Mouse (Mus musculus): ENCODE data around the gene Trak1. TPM values are rescaled to one million over a fixed set of nuclear protein-coding genes. Genes with fewer than 3 reads are reported as not detected.
"Not testable (repeated sequence)": the region's sequence is repeated elsewhere in the genome, so short reads cannot be mapped to it uniquely, and the experiment has no call there.

Trak1 gene
- polyA plus RNA-seq, 1 experiment from 2014 or later, result 8.8 TPM

- Histone ChIP-seq H3K27me3 (ENCODE audit: control insufficient read depth, insufficient read depth, low read length) (no peaks in the 10 kb centered on the region), H3K9me3 (replicated peaks; ENCODE audit: control insufficient read depth, low read length) (no peaks in the 10 kb centered on the region), H3K4me3 (ENCODE audit: low read depth, low read length) (no peak overlapping the region), H3K36me3 (replicated peaks; ENCODE audit: control insufficient read depth, insufficient read depth, low read depth, low read length) (no peaks in the 10 kb centered on the region), H3K9ac (replicated peaks; ENCODE audit: low read length) (no peak overlapping the region), H3K4me2 (ENCODE audit: low read depth, low read length) (no peak overlapping the region), H3K27ac (replicated peaks; ENCODE audit: low read depth, low read length) (no peak overlapping the region), H3K4me1 (ENCODE audit: control insufficient read depth, insufficient read depth, low read length) (peaks cover 14% of the 10 kb centered on the region)
- ATAC-seq (replicated peaks; ENCODE audit: insufficient number of reproducible peaks, low FRiP score, low TSS enrichment, low read depth), result no peak
- no peak for DNase-seq (ENCODE audit: low spot score)
- 85% methylated on average over 4 of the region's 4 CpGs for WGBS
Measured at GRCm38 (mm10) chr9:121315901-121316595, 18.7 kb downstream of the Trak1 start.

GRCm38 (mm10) chr9:121316621-121317405 is 19.5 kb downstream of the Trak1 start:
- peaks cover 14% of the 10 kb centered on the region for H3K4me1 ChIP-seq (ENCODE audit: control insufficient read depth, insufficient read depth, low read length)
- 65% methylated on average over 12 of the region's 12 CpGs for WGBS

GRCm38 (mm10) chr9:121319323-121319966 is 22.1 kb downstream of the Trak1 start:
- Histone ChIP-seq H3K4me1 (ENCODE audit: control insufficient read depth, insufficient read depth, low read length) (peaks cover under 1% of the 10 kb centered on the region; the same call in 1 of the 2 replicates), H3K27me3 (ENCODE audit: control insufficient read depth, insufficient read depth, low read length) (no peaks in the 10 kb centered on the region), H3K4me2 (ENCODE audit: low read depth, low read length) (no peak overlapping the region), H3K27ac (replicated peaks; ENCODE audit: low read depth, low read length) (no peak overlapping the region), H3K9ac (replicated peaks; ENCODE audit: low read length) (no peak overlapping the region), H3K4me3 (ENCODE audit: low read depth, low read length) (no peak overlapping the region), H3K9me3 (replicated peaks; ENCODE audit: control insufficient read depth, low read length) (no peaks in the 10 kb centered on the region), H3K36me3 (replicated peaks; ENCODE audit: control insufficient read depth, insufficient read depth, low read depth, low read length) (no peaks in the 10 kb centered on the region)
- WGBS, result 56% methylated on average over 10 of the region's 10 CpGs
- no peak for DNase-seq (ENCODE audit: low spot score)
- ATAC-seq (replicated peaks; ENCODE audit: insufficient number of reproducible peaks, low FRiP score, low TSS enrichment, low read depth), result peak; percentile 78

More at GRCm38 (mm10) chr9:121316621-121317405, 19.5 kb downstream of the Trak1 start:
- DNase-seq (ENCODE audit: low spot score) (no peak), ATAC-seq (replicated peaks; ENCODE audit: insufficient number of reproducible peaks, low FRiP score, low TSS enrichment, low read depth) (no peak)
- H3K4me3 ChIP-seq (ENCODE audit: low read depth, low read length), result no peak overlapping the region
- no peak overlapping the region for H3K27ac ChIP-seq (replicated peaks; ENCODE audit: low read depth, low read length)
- no peak overlapping the region for H3K4me2 ChIP-seq (ENCODE audit: low read depth, low read length)
- no peaks in the 10 kb centered on the region for H3K9me3 ChIP-seq (replicated peaks; ENCODE audit: control insufficient read depth, low read length)
- H3K36me3 ChIP-seq (replicated peaks; ENCODE audit: control insufficient read depth, insufficient read depth, low read depth, low read length), result no peaks in the 10 kb centered on the region
- H3K9ac ChIP-seq (replicated peaks; ENCODE audit: low read length), result no peak overlapping the region
- no peaks in the 10 kb centered on the region for H3K27me3 ChIP-seq (ENCODE audit: control insufficient read depth, insufficient read depth, low read length)

- H3K27ac ChIP-seq (replicated peaks; ENCODE audit: low read depth, low read length), result no peak overlapping the region
- no peak for DNase-seq (ENCODE audit: low spot score)
Measured at GRCm38 (mm10) chr9:121320433-121320832, 23.1 kb downstream of the Trak1 start.

GRCm38 (mm10) chr9:121321118-121321517 is 23.8 kb downstream of the Trak1 start:
- DNase-seq (ENCODE audit: low spot score) (no peak), ATAC-seq (replicated peaks; ENCODE audit: insufficient number of reproducible peaks, low FRiP score, low TSS enrichment, low read depth) (no peak)
- Histone ChIP-seq H3K4me2 (ENCODE audit: low read depth, low read length) (no peak overlapping the region), H3K36me3 (replicated peaks; ENCODE audit: control insufficient read depth, insufficient read depth, low read depth, low read length) (no peaks in the 10 kb centered on the region), H3K27ac (replicated peaks; ENCODE audit: low read depth, low read length) (no peak overlapping the region), H3K4me3 (ENCODE audit: low read depth, low read length) (no peak overlapping the region), H3K27me3 (ENCODE audit: control insufficient read depth, insufficient read depth, low read length) (no peaks in the 10 kb centered on the region), H3K9me3 (replicated peaks; ENCODE audit: control insufficient read depth, low read length) (no peaks in the 10 kb centered on the region), H3K4me1 (ENCODE audit: control insufficient read depth, insufficient read depth, low read length) (no peaks in the 10 kb centered on the region), H3K9ac (replicated peaks; ENCODE audit: low read length) (no peak overlapping the region)
- 92% methylated on average over 2 of the region's 2 CpGs for WGBS

More at GRCm38 (mm10) chr9:121320433-121320832, 23.1 kb downstream of the Trak1 start:
- no peaks in the 10 kb centered on the region for H3K27me3 ChIP-seq (ENCODE audit: control insufficient read depth, insufficient read depth, low read length)
- H3K36me3 ChIP-seq (replicated peaks; ENCODE audit: control insufficient read depth, insufficient read depth, low read depth, low read length), result no peaks in the 10 kb centered on the region
- H3K9me3 ChIP-seq (replicated peaks; ENCODE audit: control insufficient read depth, low read length), result no peaks in the 10 kb centered on the region
- H3K4me2 ChIP-seq (ENCODE audit: low read depth, low read length), result no peak overlapping the region
- 59% methylated on average over 2 of the region's 2 CpGs for WGBS
- no peak overlapping the region for H3K4me3 ChIP-seq (ENCODE audit: low read depth, low read length)
- no peak for ATAC-seq (replicated peaks; ENCODE audit: insufficient number of reproducible peaks, low FRiP score, low TSS enrichment, low read depth)
- H3K9ac ChIP-seq (replicated peaks; ENCODE audit: low read length), result no peak overlapping the region
- H3K4me1 ChIP-seq (ENCODE audit: control insufficient read depth, insufficient read depth, low read length), result no peaks in the 10 kb centered on the region

- ATAC-seq (replicated peaks; ENCODE audit: insufficient number of reproducible peaks, low FRiP score, low TSS enrichment, low read depth), result no peak
- Histone ChIP-seq H3K9me3 (replicated peaks; ENCODE audit: control insufficient read depth, low read length) (no peaks in the 10 kb centered on the region), H3K4me1 (ENCODE audit: control insufficient read depth, insufficient read depth, low read length) (no peaks in the 10 kb centered on the region), H3K27ac (replicated peaks; ENCODE audit: low read depth, low read length) (no peak overlapping the region), H3K4me2 (ENCODE audit: low read depth, low read length) (no peak overlapping the region), H3K36me3 (replicated peaks; ENCODE audit: control insufficient read depth, insufficient read depth, low read depth, low read length) (no peaks in the 10 kb centered on the region), H3K9ac (replicated peaks; ENCODE audit: low read length) (no peak overlapping the region), H3K4me3 (ENCODE audit: low read depth, low read length) (no peak overlapping the region), H3K27me3 (ENCODE audit: control insufficient read depth, insufficient read depth, low read length) (no peaks in the 10 kb centered on the region)
- 95% methylated on average over 14 of the region's 14 CpGs for WGBS
- no peak for DNase-seq (ENCODE audit: low spot score)
Measured at GRCm38 (mm10) chr9:121322034-121322433, 24.7 kb downstream of the Trak1 start.

- not testable (repeated sequence) for DNase-seq (ENCODE audit: low spot score); H3K4me2 ChIP-seq (ENCODE audit: low read depth, low read length); H3K4me3 ChIP-seq (ENCODE audit: low read depth, low read length); H3K4me1 ChIP-seq (ENCODE audit: control insufficient read depth, insufficient read depth, low read length); H3K27ac ChIP-seq (replicated peaks; ENCODE audit: low read depth, low read length); ATAC-seq (replicated peaks; ENCODE audit: insufficient number of reproducible peaks, low FRiP score, low TSS enrichment, low read depth); H3K27me3 ChIP-seq (ENCODE audit: control insufficient read depth, insufficient read depth, low read length); H3K36me3 ChIP-seq (replicated peaks; ENCODE audit: control insufficient read depth, insufficient read depth, low read depth, low read length); H3K9ac ChIP-seq (replicated peaks; ENCODE audit: low read length); H3K9me3 ChIP-seq (replicated peaks; ENCODE audit: control insufficient read depth, low read length)
- WGBS, result 95% methylated on average over 16 of the region's 21 CpGs
Measured at GRCm38 (mm10) chr9:121328342-121328741, 31.0 kb downstream of the Trak1 start.

GRCm38 (mm10) chr9:121329181-121329580 is 31.9 kb downstream of the Trak1 start:
- Histone ChIP-seq H3K27ac (replicated peaks; ENCODE audit: low read depth, low read length) (no peak overlapping the region), H3K27me3 (ENCODE audit: control insufficient read depth, insufficient read depth, low read length) (no peaks in the 10 kb centered on the region), H3K36me3 (replicated peaks; ENCODE audit: control insufficient read depth, insufficient read depth, low read depth, low read length) (no peaks in the 10 kb centered on the region), H3K4me3 (ENCODE audit: low read depth, low read length) (no peak overlapping the region), H3K4me2 (ENCODE audit: low read depth, low read length) (no peak overlapping the region), H3K4me1 (ENCODE audit: control insufficient read depth, insufficient read depth, low read length) (peaks cover 3% of the 10 kb centered on the region), H3K9me3 (replicated peaks; ENCODE audit: control insufficient read depth, low read length) (no peaks in the 10 kb centered on the region), H3K9ac (replicated peaks; ENCODE audit: low read length) (no peak overlapping the region)
- DNase-seq (ENCODE audit: low spot score) (no peak), ATAC-seq (replicated peaks; ENCODE audit: insufficient number of reproducible peaks, low FRiP score, low TSS enrichment, low read depth) (no peak)
- 80% methylated on average over 8 of the region's 8 CpGs for WGBS

All from embryonic facial prominence, embryonic 11.5 days (tissue).